Mouse (Mus musculus): ENCODE data around the gene Rtn4rl2.

The Rtn4rl2 gene

DNA sequence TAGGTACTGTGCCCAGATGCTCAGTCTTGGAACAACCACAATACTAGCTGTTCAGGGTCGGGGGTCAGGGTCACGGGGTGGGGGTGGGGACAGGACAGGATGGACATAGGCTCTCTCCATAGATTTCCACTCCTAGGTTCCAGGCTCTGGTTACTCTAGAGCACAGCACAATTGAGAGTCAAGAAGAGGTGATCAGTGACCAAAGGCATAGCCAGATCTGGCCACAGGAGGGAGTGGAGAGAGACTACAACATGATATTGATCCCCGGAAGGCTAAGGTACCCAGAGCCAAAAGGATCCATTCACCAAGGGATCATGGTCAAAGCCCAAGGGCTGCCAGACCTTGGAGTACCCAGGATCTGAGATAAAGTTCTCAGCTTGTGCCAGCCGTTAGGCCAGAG is 1.9 kb downstream of the Rtn4rl2 start:
- no peak for DNase-seq

DNA sequence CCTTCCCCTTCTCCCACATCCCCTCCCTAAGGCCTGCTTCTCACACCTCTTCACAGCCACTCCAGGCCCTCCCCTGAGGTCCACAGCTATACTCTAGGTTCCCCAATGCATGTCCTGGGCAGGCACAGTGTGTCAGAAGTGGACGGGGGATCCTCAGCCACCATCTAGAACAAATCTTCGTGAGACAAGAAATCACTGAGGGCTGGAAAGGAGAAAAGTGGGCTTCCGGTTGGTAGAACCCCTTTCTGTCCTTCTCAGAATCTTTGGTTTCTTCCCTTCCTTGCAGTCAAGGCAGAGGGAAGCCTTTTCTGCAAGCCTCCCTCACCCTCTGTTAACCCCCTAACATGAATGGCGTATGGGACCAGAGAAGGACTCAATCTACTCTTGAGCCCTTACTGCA is 2.6 kb downstream of the Rtn4rl2 start:
- no peak for DNase-seq

- no peak for DNase-seq
Observed at GRCm38 (mm10) chr2:84883530-84883929, 3.0 kb downstream of the Rtn4rl2 start.

DNA sequence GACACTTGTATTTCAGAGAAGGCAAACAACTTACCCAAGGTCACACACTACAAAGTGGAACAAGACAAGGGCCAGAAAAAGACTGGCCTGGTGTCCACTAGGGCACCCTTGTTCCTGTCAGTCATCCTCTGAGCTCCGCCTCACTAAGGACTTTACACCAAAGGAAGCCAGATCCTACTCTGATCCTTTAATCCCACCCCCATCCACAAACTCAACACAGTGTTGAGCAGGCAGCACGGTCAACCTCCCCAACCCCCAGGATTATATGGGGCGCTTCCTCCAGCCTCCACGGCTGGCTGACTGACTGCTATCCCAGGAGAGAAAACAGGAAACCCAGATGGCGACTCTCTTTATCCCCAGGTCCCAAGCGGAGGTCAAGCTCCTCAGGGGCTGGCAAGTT is 3.4 kb downstream of the Rtn4rl2 start:
- DNase-seq = no peak

DNA sequence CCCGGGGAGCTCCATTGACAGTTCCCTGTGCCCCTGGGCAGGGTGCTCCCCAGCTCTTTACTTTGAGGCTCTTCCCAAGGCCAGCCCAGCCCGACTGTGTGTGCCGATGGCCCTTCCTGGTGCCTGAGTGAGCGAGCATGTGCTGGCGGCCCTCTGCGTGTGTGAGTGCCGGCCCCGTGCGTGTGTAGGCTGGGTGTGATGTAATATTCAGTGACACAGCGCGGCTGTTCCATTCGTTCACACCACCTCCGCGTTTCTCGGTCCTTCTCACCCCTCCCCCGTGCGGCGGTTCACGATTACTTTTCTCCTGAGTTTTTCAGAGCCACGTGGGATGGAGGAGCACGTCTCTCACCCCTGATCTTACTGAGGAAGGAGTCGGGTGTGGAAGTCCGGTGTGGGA is 3.9 kb downstream of the Rtn4rl2 start:
- no peak for DNase-seq

GRCm38 (mm10) chr2:84880590-84880989 is 5.9 kb downstream of the Rtn4rl2 start:
- DNase-seq = no peak

DNA sequence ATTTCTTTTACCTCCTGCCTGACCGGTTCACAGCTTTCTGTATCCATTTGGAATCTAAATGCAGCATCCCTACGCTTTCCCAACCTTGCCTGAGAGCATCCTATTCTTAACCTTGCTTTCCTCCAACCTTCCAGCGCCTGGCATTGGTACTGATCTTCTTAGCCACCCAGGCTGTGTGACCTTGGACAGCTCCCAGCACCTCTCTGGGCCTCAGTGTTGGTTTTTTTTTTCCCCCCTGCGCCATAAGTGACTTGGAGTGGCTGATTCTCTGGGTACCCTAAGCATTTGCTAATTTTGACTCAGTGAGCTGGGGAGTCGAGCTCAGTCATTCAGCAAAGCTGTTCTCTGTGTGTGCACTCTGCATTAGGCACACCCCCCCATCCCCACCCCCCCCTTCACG is 10.7 kb downstream of the Rtn4rl2 start:
- no peak for DNase-seq

DNA sequence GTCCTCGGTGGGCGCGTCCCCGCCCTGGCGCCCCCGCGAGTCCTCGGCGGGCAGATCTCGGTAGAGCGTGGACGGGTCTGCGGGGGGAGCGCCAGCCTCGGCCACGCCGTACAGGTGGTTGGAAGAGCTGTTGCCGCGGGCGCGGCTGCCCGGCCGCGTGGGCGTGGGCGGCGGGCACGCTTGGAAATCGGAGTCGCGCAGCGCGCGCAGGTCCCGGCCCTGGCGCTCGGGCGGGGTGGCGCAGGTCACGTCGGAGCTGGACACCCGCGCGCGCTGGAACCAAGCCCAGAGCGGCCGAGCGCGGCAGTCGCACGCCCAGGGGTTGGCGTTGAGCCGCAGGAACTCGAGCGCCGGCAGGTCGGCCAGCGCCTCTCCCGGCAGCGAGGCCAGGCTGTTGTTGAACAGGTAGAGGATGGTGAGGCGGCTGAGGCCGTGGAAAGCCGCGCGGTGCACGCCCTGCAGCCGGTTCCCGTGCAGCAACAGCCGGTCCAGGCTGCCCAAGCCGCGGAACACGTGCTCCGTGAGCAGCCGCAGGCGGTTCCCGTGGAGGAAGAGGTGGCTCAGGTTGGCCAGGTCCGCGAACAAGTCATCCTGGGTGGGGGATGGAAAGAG is 14.3 kb downstream of the Rtn4rl2 start:
- DNase-seq = peak in 1 of 2 experiments; percentile 18

- peak in 1 of 2 experiments; percentile 21 for DNase-seq
Observed at GRCm38 (mm10) chr2:84870623-84871160, 15.8 kb downstream of the Rtn4rl2 start.

DNA sequence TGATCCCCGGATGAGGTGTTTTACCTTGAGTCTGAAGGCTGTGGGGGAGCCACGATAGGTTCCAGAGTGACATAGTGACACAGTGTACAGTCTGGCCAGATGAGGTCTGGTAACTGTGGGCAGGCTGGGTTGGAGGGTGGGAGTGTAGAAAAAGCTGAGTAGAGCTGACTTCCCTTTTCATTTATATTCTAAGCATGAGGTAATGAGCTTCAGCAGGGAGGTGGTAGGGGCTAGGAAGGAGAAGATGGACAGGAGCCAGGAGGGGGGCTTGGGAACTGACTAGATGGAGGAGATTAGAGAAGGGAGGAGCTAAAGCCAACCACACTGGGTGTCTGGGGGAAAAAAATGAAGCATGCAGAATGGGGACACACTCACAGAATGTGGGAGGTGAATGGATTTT is 17.5 kb downstream of the Rtn4rl2 start:
- DNase-seq = no peak

GRCm38 (mm10) chr2:84868521-84868943 is 18.0 kb downstream of the Rtn4rl2 start:
- DNase-seq = peak; percentile 50 to 68

DNA sequence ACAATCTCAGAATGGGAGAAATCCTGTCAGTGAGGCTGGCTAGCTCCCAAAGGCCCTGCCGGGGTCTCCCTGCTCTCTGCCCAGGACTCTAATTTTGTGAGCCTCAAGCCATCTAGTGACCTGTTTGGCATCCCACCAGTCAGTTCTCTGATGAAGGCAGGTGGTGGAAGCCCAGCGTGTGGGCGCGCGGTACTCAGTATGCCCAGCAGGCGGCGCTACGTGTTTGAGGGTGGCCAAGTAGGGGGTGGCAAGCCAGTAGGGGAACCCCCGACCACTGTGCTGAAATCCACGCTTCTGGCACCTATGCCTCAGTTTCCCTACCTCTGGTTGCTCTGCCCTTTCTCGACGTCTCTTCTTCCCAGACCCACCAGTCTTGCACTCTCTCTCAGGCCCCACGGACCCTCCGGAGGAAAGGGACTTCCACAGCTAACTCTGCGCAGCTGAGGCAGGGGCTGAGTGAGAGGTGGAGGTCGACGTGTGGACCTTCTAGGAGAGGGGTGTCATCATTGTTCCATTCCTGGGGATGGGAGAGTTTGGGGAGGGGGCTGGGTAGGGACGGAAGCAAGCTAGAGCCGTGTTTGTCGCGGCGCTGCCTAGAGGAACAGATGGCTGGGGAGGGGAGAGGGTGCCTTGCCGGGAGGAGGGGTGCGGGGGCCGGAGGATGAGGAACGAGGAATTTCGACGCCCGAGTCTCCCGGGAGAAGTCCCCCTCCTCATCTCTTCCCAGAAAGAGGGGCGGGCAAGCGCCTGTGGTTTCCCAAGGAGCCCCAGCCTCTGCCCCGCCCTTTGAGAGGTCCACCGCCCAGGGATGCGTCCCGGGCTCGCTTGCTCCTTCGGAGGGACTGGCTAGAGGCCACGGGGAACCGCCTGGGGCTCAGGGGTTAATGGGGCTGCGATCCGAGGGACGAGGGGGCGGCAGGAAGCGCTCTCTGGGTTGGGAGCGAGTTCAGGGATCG is 20.6 kb downstream of the Rtn4rl2 start:
- peak in 1 of 2 experiments; percentile 59 for DNase-seq

DNA sequence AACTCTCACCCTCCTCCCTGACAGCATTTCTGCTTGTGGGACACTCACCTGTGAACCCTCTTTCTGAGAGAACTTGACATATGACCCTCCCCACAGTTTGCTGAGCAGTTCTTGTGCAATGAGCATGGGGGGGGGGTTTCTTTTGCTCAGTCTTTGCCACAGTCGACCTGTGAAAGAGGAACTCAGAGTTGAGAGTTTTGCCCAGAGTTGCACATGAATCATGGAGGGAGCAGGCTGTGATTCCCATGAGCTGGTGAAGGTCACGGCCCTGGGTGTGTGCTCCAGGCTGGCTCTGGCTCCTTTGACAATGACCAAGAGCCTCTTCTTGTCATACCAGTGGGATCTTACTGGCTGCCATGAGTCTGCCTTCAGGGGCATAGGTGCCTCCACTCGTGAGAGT is 24.3 kb downstream of the Rtn4rl2 start:
- no peak for DNase-seq

GRCm38 (mm10) chr2:84861430-84861829 is 25.1 kb downstream of the Rtn4rl2 start:
- DNase-seq = no peak

DNA sequence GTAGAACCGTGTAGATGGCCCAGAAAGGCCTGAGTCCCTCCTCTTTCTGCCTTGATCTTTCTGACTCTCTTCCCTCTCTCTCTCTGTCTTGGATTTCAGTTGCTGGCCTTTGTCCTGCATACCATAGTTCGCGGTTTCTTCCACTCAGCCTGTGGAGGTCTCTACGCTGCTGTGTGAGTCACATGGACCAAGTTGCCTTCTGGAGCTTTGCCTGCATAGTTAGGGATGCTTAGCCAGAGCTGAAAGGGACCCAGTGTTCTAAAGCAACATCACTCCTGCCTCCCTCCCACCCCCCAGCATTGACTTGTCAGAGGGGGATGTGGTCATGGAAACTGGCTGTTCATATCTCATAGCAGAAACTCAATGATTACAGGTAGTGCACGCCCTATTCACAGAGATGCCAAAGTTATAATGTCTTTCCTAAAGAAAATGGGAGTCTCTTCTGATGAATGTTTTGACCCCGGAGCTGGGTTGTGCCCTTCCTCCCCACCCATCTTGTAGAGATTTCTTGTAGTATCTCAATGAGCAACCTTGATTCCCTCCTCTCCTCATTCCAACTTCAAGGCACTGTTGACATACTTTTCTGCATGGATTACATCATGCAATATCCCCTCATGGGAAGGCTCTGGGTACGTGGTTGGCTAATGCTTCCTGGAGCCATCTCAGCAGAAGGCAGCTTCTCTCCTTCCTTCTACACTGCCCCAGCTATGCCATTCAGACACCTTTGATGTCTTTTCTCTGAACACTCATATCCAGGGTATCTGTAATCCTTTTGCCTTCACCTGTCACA is 26.3 kb downstream of the Rtn4rl2 start:
- DNase-seq = no peak

- no peak for DNase-seq
Observed at GRCm38 (mm10) chr2:84858551-84858950, 28.0 kb downstream of the Rtn4rl2 start.

- peak; percentile 19 to 41 for DNase-seq
Observed at GRCm38 (mm10) chr2:84855732-84856131, 30.8 kb downstream of the Rtn4rl2 start.

- DNase-seq = no peak
Observed at GRCm38 (mm10) chr2:84851130-84852040, 35.1 kb downstream of the Rtn4rl2 start.

DNA sequence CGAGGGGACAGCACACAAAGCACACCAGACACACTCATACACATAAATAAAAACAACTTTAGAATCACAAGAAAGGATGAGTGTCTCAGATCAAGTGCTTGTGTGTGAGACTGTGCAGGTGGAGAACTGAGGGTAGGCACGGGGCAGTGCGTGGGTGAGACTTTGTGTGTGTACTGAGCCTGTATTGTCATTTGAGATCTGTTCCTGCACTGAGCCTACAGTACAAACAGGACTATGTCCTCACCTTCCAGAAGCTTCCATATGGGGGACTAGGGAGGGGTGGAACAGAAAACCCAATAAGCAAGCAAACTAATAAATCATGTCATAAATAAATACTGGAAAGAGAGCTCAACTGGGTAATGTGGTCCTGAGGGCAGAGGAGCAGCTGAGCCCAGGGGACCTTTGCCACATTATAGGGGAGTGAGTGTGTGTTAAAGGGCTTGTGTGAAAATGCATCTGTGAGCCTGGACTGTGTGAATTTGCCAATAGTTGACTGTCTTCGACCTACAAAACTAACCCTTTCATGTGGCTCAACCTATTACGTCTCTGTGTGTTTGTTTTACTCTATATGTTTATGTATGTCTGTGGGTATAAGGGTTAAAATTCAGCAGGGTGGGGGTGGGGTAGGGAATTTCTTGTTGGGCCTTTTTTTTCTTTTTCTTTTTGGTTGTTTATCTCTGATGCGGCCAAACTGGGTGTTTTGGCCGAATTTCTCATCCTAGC is 35.9 kb downstream of the Rtn4rl2 start:
- no peak for DNase-seq

- no peak for DNase-seq
Observed at GRCm38 (mm10) chr2:84845226-84845625, 41.3 kb downstream of the Rtn4rl2 start.

DNA sequence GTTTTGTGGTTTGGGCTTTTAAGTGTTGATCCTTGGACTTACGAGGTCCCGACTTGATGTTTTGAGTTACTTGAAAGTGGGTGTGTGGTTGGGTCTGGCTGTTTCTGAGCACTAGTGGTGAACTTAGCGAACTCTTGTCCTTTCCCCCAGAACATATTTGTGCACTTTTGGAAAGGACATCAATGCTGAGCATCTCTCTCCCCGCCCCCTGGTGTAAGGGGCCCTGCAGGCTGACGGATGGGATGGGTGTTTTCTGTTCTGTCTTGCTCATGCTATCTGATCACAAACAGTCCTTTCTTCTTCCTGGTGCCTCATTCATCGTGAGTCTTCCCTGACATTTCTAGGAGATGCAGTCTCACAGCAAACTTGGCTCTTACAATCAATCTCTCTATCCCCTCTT is 42.9 kb downstream of the Rtn4rl2 start:
- DNase-seq = no peak

Measured in spleen, adult 18-20 months (tissue).